Mouse (Mus musculus): Measurements from ENCODE around the gene Cd81.

The Cd81 gene

DNA sequence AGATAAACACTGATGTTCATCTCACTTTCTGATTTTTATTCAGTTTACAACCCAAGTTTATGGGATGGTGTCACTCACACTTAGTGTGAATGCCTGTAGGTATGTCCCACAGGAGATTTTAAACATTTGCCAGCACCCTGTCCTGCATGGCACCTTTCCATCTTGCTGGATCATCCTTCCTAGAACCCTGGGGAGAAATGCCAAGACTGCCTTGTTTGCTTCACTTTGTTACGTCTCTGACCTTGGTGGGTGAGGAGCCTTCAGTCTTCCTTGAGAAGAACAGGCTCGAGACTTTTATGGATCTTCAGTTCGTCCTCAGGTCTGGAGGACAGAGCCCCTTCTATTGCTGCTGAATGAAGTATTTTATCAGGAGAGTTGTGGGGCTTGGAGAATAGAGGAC is 3.2 kb upstream of the Cd81 start:
- in situ Hi-C loops (cut with MboI), result no loop called here

DNA sequence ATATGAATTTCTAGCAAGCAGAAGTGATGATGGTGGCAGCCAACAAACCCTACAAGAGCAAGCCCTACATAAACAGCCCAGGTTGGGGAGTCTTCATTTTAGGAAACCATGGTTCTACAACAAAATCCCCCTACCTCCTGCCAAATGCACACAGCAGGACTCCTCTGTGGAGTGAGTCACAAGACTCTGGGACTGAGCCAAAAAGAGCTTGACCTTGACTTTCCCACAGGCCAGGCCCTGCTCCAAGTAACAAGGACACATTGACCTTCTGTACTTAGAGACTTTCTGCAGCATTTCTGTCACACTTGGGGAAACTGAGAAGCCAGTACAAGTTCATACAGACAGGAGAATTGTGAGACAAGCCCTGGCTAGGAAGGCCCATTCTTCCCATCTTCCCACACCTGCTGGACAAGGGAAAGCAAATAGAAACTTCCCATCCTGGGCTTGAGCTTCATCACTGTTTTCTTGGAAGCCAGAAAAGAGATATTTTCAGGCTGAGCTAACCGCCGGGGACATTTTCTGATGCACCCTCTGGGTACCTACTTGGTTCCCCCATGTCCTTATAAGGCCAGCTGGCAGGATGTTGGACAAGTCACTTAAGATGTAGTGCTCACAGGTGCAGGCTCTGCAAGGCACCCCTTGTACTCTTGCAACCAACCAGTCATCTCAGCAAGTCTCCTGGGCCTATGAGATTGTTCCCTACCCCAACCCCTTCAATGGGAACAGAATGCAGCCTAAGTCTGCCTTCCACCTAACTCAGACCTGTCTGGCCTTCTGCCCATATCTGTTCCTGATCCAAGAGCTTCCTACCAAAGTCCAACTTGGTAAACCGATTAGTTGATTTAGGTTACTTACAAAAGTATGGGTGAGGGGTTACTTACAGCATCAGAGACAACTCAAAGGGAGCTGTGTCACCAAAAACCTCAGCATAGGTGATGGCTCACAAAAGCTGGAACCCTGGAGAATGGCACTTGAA is 2.4 kb upstream of the Cd81 start:
- in situ Hi-C loops (cut with MboI), result no loop called here

DNA sequence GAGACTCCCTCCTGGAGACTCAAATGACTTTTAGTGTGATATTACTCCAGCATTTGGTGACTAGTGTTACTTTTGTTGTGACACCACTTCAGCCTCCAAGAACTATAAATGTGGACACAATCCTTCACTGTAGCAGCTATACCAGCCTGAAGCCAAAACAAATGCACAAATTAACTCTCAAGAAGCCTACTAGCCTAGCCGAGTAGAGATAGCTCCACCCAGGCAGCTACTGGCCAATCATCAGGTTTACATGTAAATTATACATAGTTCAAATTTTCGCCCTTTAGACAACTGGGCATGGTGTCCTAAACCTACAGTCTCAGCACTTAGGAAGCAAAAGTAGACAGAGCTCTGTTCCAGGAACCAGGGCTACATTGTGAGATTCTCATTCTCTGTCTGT is 1.2 kb upstream of the Cd81 start:
- in situ Hi-C loops (cut with MboI), result no loop called here

DNA sequence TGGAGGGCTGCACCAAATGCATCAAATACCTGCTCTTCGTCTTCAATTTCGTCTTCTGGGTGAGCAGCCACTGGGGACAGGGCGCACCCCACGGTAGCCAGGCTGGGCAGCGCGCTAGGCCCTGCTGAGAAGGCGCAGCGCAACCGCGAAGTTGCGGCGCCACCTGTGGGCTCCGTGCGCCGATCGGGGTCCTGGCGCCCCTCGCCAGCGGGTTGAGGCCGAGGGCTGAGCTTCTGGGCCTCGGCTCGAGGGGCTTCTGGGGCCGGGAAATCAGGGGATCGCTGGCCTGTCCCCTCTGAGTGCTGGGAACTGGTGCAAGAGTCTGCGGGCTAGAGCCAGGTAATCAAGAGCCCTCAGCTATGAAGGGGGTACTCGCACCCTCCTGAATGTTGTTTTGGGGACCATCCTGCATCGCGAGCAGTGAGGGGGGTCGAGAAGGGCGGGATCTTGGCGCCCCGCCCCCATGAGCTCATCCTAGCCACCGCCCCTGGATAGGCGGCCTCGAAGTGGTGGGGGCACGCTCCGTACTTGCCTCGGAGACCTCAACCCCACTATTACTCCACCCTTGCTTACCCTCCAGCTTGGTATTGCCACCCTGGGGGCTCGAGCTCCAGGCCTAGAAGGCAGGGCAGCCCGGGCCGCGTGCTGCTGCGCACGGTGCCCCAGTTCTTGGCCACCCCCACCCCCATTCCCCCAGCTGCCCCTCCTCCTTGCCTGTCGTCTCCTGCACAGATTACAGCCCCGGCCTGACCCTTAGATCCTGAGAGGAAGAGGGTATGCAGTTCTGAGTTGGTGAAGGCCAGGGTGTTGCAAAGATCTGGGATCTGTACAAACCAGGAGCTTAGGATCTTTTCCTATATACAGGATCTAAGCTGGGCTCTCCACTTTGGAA is 715 bp downstream of the Cd81 start:
- in situ Hi-C loops (cut with MboI), result no loop called here

DNA sequence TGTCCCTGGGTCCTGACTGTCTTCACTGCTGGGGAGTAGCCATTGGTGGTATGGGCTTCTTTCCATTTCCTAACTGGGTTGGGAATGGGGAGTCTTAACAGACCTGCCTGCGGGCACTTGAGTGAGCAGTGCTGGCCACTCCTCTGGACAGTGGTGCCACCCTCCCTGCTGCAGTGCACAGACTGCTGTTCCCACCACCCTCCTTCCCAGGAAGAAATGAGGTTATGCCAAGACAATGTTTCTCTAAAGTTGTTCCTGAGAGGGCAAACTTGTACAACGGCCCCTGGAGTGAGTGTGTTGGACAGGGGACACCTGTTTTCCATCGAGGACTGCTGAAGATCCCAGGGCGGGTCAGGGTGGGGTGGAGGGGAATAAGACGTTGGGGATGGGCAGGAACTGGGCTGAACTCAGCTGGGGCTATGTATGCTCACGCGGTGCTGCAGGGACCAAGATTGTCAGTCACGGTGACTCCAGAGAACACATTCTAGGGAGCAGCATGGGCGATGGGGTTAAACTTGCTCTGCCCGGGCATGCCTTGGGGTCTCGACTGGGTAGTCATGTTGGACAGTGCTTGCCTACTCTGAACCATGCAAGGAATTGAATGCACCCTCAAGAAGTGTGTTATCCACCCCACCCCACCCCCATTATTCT is 1.5 kb downstream of the Cd81 start:
- in situ Hi-C loops (cut with MboI), result no loop called here

DNA sequence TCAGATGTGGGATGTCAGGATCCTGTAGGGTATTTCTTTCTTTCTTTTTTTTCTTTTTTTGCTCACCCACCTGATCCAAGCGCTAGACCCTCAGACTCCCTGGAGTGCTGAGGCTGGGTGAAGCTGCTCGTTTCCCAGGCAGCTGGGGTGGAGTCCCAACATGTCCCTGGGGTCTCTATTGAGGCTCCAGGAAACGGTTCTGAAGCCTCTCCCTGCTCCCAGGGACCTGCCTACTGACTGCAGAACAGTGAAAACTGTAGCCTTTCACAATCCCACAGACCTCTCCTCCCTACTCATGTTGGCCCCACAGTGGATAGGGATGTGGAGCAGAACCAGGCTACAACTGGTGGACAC is 2.0 kb downstream of the Cd81 start:
- in situ Hi-C loops (cut with MboI), result no loop called here

DNA sequence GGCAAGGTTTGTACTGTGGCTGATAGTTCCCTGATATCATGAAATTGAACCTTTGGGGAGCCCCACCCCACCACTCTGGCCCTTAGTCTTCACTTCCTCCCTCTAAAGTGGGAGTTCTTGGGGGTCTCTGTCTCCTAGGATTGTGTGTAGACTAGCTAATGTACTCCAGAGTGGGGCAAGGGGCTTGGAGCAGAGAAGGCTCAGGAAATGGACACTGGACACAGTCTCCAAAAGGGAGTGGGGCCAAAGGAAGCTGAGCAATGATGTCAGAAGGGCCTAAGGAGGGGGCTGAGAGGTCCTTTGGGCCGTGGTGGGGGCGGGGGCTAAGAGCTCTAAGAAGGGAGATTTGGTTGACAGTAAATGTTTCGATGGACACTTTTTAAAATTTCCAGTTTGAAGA is 2.5 kb downstream of the Cd81 start:
- in situ Hi-C loops (cut with MboI), result no loop called here

DNA sequence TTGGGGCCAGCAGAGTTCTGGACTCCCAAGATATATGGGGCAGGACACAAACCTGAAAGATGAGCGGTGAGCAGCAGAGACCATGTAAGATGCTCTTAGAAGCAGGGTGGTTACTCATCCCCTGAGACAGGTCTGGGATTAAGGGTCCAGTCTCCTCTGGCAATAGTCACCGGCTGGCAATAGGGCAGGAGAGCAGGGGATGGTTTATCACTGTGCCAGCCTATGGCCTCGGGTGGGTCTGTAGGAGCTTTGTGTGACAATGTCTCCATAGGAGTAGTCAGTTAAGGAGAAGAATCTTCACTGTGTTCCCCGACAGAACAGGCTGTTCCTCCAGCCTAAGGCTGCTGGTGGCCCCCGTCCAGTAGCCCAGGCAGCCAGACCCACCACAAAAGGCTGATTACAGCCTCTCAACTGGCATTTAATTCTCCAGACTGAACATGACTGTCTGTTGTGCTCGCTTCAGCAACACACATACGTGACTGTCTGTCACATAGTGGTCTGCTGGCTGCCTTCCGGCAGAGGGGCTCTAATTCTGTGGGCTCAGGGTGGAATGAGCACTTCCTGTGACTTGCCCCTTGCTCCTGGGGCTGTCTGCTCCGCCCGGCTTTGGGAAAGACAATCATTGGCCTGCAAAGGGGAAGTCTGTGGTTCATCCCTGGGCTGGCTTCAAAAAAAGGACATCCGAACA is 3.1 kb downstream of the Cd81 start:
- in situ Hi-C loops (cut with MboI), result no loop called here

DNA sequence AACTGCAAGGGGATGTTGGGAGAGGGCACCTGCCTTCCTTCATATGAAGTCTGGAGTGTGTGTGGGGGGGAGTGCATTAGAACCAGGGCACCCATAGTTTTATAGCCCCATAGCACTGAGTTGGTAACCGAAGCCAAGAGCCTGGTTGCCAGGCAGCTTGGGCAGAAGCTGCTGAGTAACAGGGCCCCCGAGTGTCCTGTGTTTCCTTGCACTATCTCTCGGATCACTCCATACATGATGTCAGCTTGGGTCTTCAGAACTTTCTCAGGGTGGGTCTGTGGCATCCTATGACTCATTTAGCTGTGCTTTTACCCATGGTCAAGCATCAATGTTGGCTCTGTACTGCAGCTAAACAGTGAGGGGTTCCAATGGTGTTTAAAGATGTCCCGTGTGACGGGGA is 4.5 kb downstream of the Cd81 start:
- in situ Hi-C loops (cut with MboI), result no loop called here

DNA sequence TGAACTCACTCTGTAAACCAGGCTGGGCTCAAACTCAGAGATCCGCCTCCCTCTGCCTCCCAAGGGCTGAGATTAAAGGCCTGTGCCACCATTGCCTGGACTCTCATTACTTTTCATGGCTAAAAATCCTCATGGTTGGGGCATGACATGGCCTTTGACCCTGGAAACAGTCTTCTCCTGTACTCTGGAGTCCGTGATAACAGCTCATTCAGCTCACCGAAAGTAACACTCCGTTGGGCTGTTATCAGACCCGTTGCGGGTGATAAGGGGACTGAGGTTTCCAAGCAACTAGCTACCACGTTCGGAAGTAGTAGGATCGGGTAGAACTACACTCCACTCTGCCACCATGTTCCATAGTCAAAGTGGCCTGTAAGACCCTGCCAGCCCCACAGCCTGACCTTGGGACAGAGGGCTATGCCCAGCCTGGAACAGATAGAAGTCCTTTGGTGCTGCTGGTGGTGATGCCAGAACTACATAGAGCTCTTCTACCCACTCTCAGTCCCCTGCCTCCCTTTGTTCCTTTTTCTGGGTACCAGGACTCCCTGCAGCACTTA is 5.2 kb downstream of the Cd81 start:
- in situ Hi-C loops (cut with MboI), result no loop called here

DNA sequence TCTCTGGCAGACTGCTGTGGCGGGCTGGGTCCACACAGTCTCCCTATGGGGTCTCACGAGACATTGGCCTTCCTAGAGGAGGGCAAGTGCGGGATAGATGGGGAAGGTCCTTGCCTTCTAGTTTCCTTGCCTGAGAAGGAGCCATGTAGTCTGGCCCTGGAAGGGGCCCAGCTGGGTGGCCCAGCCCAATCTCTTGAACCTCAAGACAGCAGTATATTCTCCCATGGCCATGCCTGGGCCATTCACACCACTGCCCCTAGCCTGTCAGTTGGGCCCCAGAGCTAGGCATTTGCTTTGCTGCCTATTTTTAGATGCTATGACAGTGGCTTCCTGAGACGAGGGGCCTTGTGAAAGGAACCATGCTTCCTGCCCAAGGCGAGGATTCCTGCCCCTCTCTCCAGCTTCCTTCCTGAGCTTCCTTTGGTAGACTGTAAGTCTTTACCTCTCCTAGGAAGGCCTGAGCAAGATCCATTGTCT is 5.7 kb downstream of the Cd81 start:
- in situ Hi-C loops (cut with MboI), result no loop called here

DNA sequence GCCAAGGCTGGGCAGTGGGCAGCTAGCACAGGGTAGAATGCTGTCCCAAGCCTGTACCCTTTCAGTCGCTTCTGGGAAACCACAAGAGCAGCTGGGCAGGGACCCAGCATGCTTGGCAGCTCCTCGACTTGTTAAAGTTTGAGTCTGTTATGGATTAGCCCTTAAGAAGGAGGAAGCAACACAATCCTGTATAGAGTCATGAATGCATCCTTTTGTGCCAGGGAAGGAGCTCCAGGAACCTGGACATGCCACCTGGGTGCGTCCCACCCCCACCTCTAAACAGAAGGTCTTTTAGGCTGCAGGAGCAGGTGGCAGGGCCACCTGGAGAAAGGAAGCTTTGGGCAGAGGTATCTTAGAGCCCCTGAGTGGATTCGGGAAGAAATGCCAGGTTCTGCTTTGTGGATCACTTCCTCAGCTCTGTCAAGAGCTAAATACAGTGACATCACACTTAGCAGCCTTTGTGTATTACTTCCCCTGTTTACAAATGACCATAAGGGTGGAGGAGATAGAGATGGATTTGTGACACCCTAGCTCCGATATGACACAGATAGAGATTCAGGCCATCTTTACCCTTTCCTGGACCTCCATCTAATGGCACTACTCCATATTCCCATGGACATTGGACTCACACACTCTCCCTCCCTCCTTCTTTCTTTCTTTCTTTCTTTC is 6.8 kb downstream of the Cd81 start:
- in situ Hi-C loops (cut with MboI), result no loop called here

DNA sequence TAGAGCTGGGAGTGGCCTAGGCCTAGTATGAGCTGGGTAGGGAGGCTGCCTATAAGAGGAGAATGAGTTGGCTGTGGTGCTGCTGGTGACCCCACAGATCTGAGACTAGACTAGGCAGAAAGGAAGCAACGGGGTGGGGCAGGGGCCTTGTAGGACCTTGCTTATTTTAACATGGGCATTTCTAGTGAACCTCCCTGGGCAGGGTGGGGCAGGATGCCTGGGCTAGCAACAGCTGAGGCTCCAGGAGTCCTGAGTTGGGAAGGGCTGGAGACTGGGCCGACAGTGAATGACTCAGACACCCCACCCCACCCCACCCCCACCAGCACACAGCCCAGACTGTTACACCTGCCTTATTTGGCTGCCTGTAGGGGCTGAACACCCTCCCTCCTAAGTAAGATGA is 10.2 kb downstream of the Cd81 start:
- in situ Hi-C loops (cut with MboI), result no loop called here

DNA sequence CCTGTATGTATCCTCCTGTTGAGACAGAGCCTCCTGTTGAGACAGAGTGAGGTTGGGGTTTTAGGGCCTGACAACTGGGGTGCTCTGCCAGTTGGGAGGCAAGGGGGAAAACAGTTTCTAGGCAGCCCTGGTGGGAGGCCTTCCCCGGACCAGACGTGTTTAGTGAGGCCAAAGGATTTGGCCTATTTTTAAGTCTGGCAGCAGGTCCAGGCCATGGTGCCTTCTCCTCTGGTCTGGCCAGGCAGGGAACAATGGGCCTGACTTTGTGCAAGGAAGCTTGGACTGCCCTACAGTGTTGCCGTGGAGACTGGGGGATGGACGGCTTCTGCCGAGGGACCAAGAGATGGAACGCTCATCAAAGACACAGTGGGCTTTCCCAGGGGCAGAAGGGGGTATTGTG is 11.7 kb downstream of the Cd81 start:
- in situ Hi-C loops (cut with MboI), result no loop called here

DNA sequence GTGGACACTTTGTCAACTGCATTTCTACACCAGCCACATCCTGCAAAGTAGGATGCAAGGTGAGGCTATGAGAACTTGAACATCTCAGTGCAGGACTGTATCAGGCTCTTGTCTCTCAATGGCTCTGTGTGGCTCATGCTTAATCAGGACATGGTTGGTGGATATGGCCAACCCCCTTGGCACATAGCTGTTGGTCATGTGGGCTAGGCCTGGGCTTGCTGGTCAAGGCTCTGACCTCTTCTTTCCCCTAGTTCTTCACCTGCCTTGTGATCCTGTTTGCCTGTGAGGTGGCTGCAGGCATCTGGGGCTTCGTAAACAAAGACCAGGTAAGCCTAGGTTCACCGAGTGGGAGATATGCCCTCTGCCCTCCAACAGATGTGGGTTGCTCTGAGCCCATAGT is 13.2 kb downstream of the Cd81 start:
- in situ Hi-C loops (cut with MboI), result loop anchor here (5.0 kb wide), 1 partner anchor 58 kb away; the partner anchor contains the start of gene Tspan32

DNA sequence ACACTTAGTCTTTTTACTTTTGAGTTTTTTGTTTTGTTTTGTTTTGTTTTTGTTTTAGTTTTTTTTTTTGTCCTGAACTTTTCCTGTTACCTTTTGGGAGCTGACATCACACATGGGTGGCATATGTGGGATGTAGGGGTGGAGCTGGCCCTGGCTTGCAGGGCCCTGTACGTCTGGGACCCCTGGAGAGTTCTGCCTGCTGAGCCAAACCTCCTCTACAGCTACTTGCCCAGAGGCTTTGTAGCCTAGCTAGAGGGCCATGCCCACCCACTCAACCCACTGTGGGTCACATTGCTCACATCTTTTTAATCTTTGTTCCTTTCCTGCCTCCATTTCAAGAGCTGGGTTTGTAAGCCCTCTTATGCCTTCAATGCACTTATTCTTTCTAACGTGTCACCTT is 14.9 kb downstream of the Cd81 start:
- in situ Hi-C loops (cut with MboI), result loop anchor here (5.0 kb wide), 1 partner anchor 60 kb away; the partner anchor contains the start of gene Tspan32

DNA sequence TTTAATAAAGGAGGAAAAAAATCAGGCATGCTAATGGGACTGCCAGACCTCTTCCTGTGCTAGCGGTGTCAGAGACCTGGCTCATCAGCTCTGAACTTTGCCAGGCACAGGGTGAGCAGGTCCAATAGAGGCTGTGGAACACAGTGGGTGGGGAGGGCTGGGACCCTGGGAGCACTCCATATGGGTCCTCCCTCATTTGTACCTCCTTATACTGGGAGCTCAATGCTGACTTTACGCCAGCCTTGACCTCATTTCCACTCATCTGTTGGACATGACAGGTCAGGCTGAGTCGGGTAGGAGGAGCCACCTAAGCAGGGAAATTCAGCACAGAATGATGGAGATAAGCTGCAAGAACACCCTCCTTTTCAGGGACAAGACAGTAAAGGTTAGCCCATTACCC is 15.4 kb downstream of the Cd81 start:
- in situ Hi-C loops (cut with MboI), result loop anchor here (5.0 kb wide), 1 partner anchor 61 kb away; the partner anchor contains the start of gene Tspan32

DNA sequence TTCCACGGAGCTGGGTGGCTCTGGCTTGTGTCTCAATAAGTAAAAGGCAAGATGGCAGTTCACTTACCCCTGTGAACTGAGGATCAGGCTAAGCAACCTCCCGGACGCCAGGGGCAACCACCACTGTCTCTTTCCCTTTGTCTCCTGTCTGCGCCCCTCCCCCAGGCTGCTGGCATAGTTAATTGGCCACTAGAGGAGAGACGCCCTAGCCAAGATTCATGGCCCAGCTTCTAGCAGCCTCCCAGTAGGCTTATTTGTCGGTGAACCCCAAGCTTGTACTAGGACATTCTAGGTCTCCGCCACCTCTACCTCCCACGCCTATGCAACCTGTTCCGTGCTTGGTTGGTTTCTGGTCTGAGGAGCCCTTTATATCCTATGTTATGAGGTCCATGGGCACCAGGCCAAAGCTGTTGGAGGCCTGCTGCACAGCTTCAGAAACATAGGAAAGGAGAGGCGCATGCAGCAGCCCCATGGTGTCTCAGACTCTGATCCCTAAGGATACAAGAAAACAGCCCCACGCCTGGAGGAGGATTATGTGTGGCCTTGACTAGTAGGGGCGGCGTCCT is 15.9 kb downstream of the Cd81 start:
- in situ Hi-C loops (cut with MboI), result loop anchor here (5.0 kb wide), 1 partner anchor 61 kb away; the partner anchor contains the start of gene Tspan32

DNA sequence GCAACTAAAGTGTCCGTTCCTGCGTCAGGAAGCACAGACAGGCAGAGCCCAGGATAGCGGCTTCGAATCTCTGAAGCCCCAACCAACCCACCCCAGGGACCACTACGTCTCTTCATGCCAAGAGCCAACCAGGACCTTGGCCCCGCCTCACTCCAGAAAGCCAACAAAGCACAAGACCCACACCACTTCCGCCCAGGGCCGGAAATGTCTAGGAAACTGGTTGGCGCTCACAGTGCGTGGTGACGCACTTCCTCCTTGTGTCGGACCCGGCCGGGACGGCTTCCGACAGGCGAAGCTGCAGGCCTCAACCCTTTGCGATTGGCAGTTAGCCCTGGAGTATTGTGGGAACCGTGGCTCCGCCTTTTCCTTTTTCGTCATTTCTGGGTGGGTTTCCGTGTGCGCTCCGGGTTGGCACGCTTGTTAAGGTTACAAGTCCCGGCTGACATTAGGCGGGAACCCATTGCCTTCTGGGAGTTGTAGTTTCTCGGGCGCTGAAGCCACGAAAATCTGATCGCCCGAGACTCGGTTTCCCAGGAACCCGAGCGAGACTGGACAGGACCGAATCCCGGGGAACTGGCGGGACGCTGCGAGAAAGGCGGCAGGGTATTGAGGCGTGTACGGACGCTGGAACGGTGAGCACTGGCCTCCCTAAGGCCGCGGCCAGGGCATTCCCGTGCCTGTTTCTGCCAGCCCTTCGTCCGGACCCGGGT is 16.5 kb downstream of the Cd81 start, which contains the start of gene Tssc4:
Tssc4 (plus strand) TSS at position 368 of the 710 bp plus-strand sequence.
- in situ Hi-C loops (cut with MboI), result loop anchor here (5.0 kb wide), 1 partner anchor 62 kb away; the partner anchor contains the start of gene Tspan32

Measured in mature B cell (primary cell).